Mouse (Mus musculus) hindlimb bud, embryonic 11.5 days (tissue): ENCODE data around the gene Stil.

Experiments used
- DNase-seq: peaks from one replicate; pipeline ENCODE4 v3.0.0-alpha.2; 2012; ENCODE audit warnings: low read depth, low spot score; ENCODE audit errors: extremely low spot score

Stil gene

GRCm38 (mm10) chr4:115078892-115079820, 79.2 kb downstream of the Stil start:
- DNase-seq: no peak

GRCm38 (mm10) chr4:115079821-115080349, 79.9 kb downstream of the Stil start:
- no peak for DNase-seq

GRCm38 (mm10) chr4:115083031-115083430, 83.1 kb downstream of the Stil start:
- DNase-seq: no peak

GRCm38 (mm10) chr4:115085522-115086095, 85.7 kb downstream of the Stil start:
- DNase-seq: no peak

GRCm38 (mm10) chr4:115086257-115086656, 86.3 kb downstream of the Stil start:
- DNase-seq: no peak

- no peak for DNase-seq
Observed at GRCm38 (mm10) chr4:115086763-115087415, 86.9 kb downstream of the Stil start.

- DNase-seq: no peak
Observed at GRCm38 (mm10) chr4:115088611-115089338, 88.8 kb downstream of the Stil start, which contains the start of gene Pdzk1ip1. Gene Pdzk1ip1, plus strand, starts transcription at chr4:115088708.

- no peak for DNase-seq
Observed at GRCm38 (mm10) chr4:115090592-115090991, 90.6 kb downstream of the Stil start.

- no peak for DNase-seq
Observed at GRCm38 (mm10) chr4:115091806-115092205, 91.8 kb downstream of the Stil start.
